Mouse (Mus musculus) erythroblast, embryonic 14.5 days (primary cell): Measurements from ENCODE around the gene Phykpl. TPM values are rescaled to one million over a fixed set of nuclear protein-coding genes. Genes with fewer than 3 reads are reported as not detected.

ENCODE experiments used
- H3K27me3 ChIP-seq: 2 replicates; pipeline ENCODE4 v1.6.1; 2012; ENCODE audit warnings: inconsistent platforms; ENCODE audit not compliant: control insufficient read depth
- H3K36me3 ChIP-seq: 2 replicates; pipeline ENCODE4 v1.6.1; 2012; ENCODE audit warnings: mild to moderate bottlenecking, inconsistent platforms; ENCODE audit not compliant: control insufficient read depth
- H3K4me1 ChIP-seq: 2 replicates; pipeline ENCODE4 v1.6.1; 2012; ENCODE audit warnings: inconsistent platforms; ENCODE audit not compliant: control insufficient read depth
- H3K4me3 ChIP-seq: replicated peaks from 2 replicates; pipeline ENCODE3; 2012; ENCODE audit warnings: moderate library complexity, mild to moderate bottlenecking, inconsistent platforms
- H3K9me3 ChIP-seq: 2 replicates; pipeline ENCODE4 v1.6.1; 2012; ENCODE audit warnings: low read length, inconsistent platforms, mixed read lengths; ENCODE audit not compliant: control insufficient read depth
- GATA1 ChIP-seq: IDR thresholded peaks from 2 replicates; pipeline ENCODE4 v1.6.1; 2012; ENCODE audit warnings: low read length, inconsistent platforms, mixed read lengths
- TAL1 ChIP-seq: IDR thresholded peaks from 3 replicates; pipeline ENCODE4 v1.6.1; 2012; ENCODE audit warnings: low read length, inconsistent platforms, mixed read lengths
- polyA plus RNA-seq: library from polyadenylated mRNA; stranded (reverse); fragments of >175 nt; gene quantifications from 2 replicates; pipeline ENCODE4 v1.2.3, GENCODE M21; 2012

Phykpl gene
- polyA plus RNA-seq, 1 experiment: 0.69 TPM

- Histone ChIP-seq H3K36me3 (no peaks in the 10 kb centered on the region), H3K9me3 (no peaks in the 10 kb centered on the region), H3K27me3 (no peaks in the 10 kb centered on the region; the same call in 1 of the 2 replicates), H3K4me1 (no peaks in the 10 kb centered on the region), H3K4me3 (no peak overlapping the region)
- no peak for TF ChIP-seq TAL1
- TF ChIP-seq GATA1: no peak
Measured at GRCm38 (mm10) chr11:51551253-51551652, 33.3 kb upstream of the Phykpl start.

GRCm38 (mm10) chr11:51552091-51552490, 32.5 kb upstream of the Phykpl start:
- Histone ChIP-seq H3K4me3 (no peak overlapping the region), H3K36me3 (no peaks in the 10 kb centered on the region), H3K4me1 (no peaks in the 10 kb centered on the region), H3K9me3 (no peaks in the 10 kb centered on the region), H3K27me3 (no peaks in the 10 kb centered on the region; the same call in 1 of the 2 replicates)
- TF ChIP-seq TAL1 (no peak), GATA1 (no peak)

- no peaks in the 10 kb centered on the region for H3K4me1 ChIP-seq
- H3K27me3 ChIP-seq: no peaks in the 10 kb centered on the region; the same call in 1 of the 2 replicates
- no peaks in the 10 kb centered on the region for H3K36me3 ChIP-seq
- no peaks in the 10 kb centered on the region for H3K9me3 ChIP-seq
- H3K4me3 ChIP-seq: no peak overlapping the region
- TF ChIP-seq GATA1 (no peak), TAL1 (no peak)
Measured at GRCm38 (mm10) chr11:51554590-51554989, 30.0 kb upstream of the Phykpl start.

GRCm38 (mm10) chr11:51555066-51555465, 29.5 kb upstream of the Phykpl start:
- TF ChIP-seq GATA1 (no peak), TAL1 (no peak)
- H3K27me3 ChIP-seq: no peaks in the 10 kb centered on the region; the same call in 1 of the 2 replicates
- H3K36me3 ChIP-seq: no peaks in the 10 kb centered on the region
- H3K4me3 ChIP-seq: no peak overlapping the region
- H3K9me3 ChIP-seq: no peaks in the 10 kb centered on the region
- no peaks in the 10 kb centered on the region for H3K4me1 ChIP-seq

GRCm38 (mm10) chr11:51563276-51563675, 21.3 kb upstream of the Phykpl start:
- no peak overlapping the region for H3K4me3 ChIP-seq
- H3K27me3 ChIP-seq: no peaks in the 10 kb centered on the region
- no peak for TF ChIP-seq TAL1
- TF ChIP-seq GATA1: no peak
- no peaks in the 10 kb centered on the region for H3K4me1 ChIP-seq
- peaks cover 4% of the 10 kb centered on the region for H3K9me3 ChIP-seq
- H3K36me3 ChIP-seq: no peaks in the 10 kb centered on the region

- H3K4me3 ChIP-seq: no peak overlapping the region
- H3K36me3 ChIP-seq: no peaks in the 10 kb centered on the region
- no peaks in the 10 kb centered on the region for H3K4me1 ChIP-seq
- TF ChIP-seq GATA1: no peak
- no peak for TF ChIP-seq TAL1
- no peaks in the 10 kb centered on the region for H3K27me3 ChIP-seq
- peaks cover 4% of the 10 kb centered on the region for H3K9me3 ChIP-seq
Measured at GRCm38 (mm10) chr11:51565062-51565461, 19.5 kb upstream of the Phykpl start.

- TF ChIP-seq TAL1: no peak
- no peak for TF ChIP-seq GATA1
- H3K9me3 ChIP-seq: peaks cover 4% of the 10 kb centered on the region
- no peaks in the 10 kb centered on the region for H3K36me3 ChIP-seq
- no peaks in the 10 kb centered on the region for H3K4me1 ChIP-seq
- H3K27me3 ChIP-seq: no peaks in the 10 kb centered on the region
- no peak overlapping the region for H3K4me3 ChIP-seq
Measured at GRCm38 (mm10) chr11:51565951-51566350, 18.6 kb upstream of the Phykpl start.

GRCm38 (mm10) chr11:51568801-51569200, 15.8 kb upstream of the Phykpl start:
- Histone ChIP-seq H3K36me3 (no peaks in the 10 kb centered on the region), H3K4me1 (no peaks in the 10 kb centered on the region), H3K4me3 (no peak overlapping the region), H3K9me3 (peaks cover 4% of the 10 kb centered on the region), H3K27me3 (no peaks in the 10 kb centered on the region)
- no peak for TF ChIP-seq TAL1
- no peak for TF ChIP-seq GATA1

- Histone ChIP-seq H3K36me3 (no peaks in the 10 kb centered on the region), H3K4me1 (no peaks in the 10 kb centered on the region), H3K9me3 (no peaks in the 10 kb centered on the region), H3K4me3 (no peak overlapping the region), H3K27me3 (no peaks in the 10 kb centered on the region)
- no peak for TF ChIP-seq GATA1
- no peak for TF ChIP-seq TAL1
Measured at GRCm38 (mm10) chr11:51576454-51576853, 8.1 kb upstream of the Phykpl start.

GRCm38 (mm10) chr11:51577587-51577986, 7.0 kb upstream of the Phykpl start:
- no peak for TF ChIP-seq GATA1
- no peak for TF ChIP-seq TAL1

More at GRCm38 (mm10) chr11:51577587-51577986, 7.0 kb upstream of the Phykpl start:
- Histone ChIP-seq H3K36me3 (no peaks in the 10 kb centered on the region), H3K9me3 (no peaks in the 10 kb centered on the region), H3K4me1 (no peaks in the 10 kb centered on the region), H3K4me3 (no peak overlapping the region), H3K27me3 (no peaks in the 10 kb centered on the region)
